Mouse (Mus musculus) limb, embryonic 14.5 days (tissue): ENCODE data around the gene Eif4e3. TPM values are rescaled to one million over a fixed set of nuclear protein-coding genes. Genes with fewer than 3 reads are reported as not detected.

Experiments used
- ATAC-seq: fragments of 200-750 bp; cut with Nextera tagmentation; 2 replicates; pipeline ENCODE4 v1.8.0; 2017; ENCODE audit warnings: low read depth, moderate number of reproducible peaks, moderate TSS enrichment; ENCODE audit not compliant: low FRiP score
- DNase-seq: peaks from one replicate; pipeline ENCODE4 v3.0.0-alpha.2; 2015; ENCODE audit warnings: low spot score
- H3K27ac ChIP-seq: fragments of 300-500 bp; sonication (generic); replicated peaks from 2 replicates; pipeline ENCODE4 v1.5.1; 2014; ENCODE audit warnings: low read depth, mild to moderate bottlenecking, low read length, moderate library complexity, mixed read lengths
- H3K27me3 ChIP-seq: fragments of 300-500 bp; sonication (generic); 2 replicates; pipeline ENCODE4 v1.6.1; 2014; ENCODE audit warnings: low read length, mixed read lengths; ENCODE audit not compliant: control insufficient read depth, insufficient read depth
- H3K36me3 ChIP-seq: fragments of 300-500 bp; sonication (generic); 2 replicates; pipeline ENCODE4 v1.6.1; 2014; ENCODE audit warnings: mild to moderate bottlenecking, low read length, moderate library complexity, mixed read lengths; ENCODE audit not compliant: control insufficient read depth, insufficient read depth
- H3K4me1 ChIP-seq: fragments of 300-500 bp; sonication (generic); 2 replicates; pipeline ENCODE4 v1.6.1; 2014; ENCODE audit warnings: antibody characterized with exemption, low read length, mixed read lengths; ENCODE audit not compliant: control insufficient read depth, insufficient read depth
- H3K4me2 ChIP-seq: fragments of 300-500 bp; sonication (generic); replicated peaks from 2 replicates; pipeline ENCODE4 v1.6.1; 2014; ENCODE audit warnings: low read depth, mild to moderate bottlenecking, low read length, moderate library complexity; ENCODE audit not compliant: severe bottlenecking
- H3K4me3 ChIP-seq: fragments of 300-500 bp; sonication (generic); replicated peaks from 2 replicates; pipeline ENCODE4 v1.5.1; 2014; ENCODE audit warnings: low read length
- H3K9ac ChIP-seq: fragments of 300-500 bp; sonication (generic); 2 replicates; pipeline ENCODE4 v1.6.1; 2014; ENCODE audit warnings: mild to moderate bottlenecking, low read depth, low read length, moderate library complexity; ENCODE audit not compliant: severe bottlenecking
- H3K9me3 ChIP-seq: fragments of 300-500 bp; sonication (generic); 2 replicates; pipeline ENCODE4 v1.6.1; 2016; ENCODE audit warnings: low read length; ENCODE audit not compliant: control insufficient read depth
- POLR2A ChIP-seq: fragments of 200-500 bp; IDR thresholded peaks from 2 replicates; pipeline ENCODE4 v1.8.0; 2012; ENCODE audit warnings: inconsistent platforms, mild to moderate bottlenecking, moderate library complexity, borderline replicate concordance; ENCODE audit not compliant: insufficient read depth, insufficient read length; ENCODE audit errors: extremely low read depth
- WGBS: fragments of 180-500 bp; shearing (Covaris S2); extraction: QIAGEN DNeasy Blood & Tissue Kit; methylation state at CpG from one replicate; pipeline ENCODE4 v1.1.7; 2014; 5-methylcytosine and 5-hydroxymethylcytosine counted together
- polyA plus RNA-seq, 2 experiments: library from polyadenylated mRNA; depleted of rRNA in 1 of 2; stranded (reverse) in 1 of 2; unstranded in 1 of 2; fragments of >200 nt; fragmentation: Nextera tagmentation in 1 of 2; extraction: Ambion mirVana in 1 of 2; gene quantifications; 2 replicates each; pipeline versions ENCODE4 v1.2.1 to v1.2.3; 2012 to 2014

Gene Eif4e3
- polyA plus RNA-seq, 2 experiments, result 14.6 to 19.8 TPM

DNA sequence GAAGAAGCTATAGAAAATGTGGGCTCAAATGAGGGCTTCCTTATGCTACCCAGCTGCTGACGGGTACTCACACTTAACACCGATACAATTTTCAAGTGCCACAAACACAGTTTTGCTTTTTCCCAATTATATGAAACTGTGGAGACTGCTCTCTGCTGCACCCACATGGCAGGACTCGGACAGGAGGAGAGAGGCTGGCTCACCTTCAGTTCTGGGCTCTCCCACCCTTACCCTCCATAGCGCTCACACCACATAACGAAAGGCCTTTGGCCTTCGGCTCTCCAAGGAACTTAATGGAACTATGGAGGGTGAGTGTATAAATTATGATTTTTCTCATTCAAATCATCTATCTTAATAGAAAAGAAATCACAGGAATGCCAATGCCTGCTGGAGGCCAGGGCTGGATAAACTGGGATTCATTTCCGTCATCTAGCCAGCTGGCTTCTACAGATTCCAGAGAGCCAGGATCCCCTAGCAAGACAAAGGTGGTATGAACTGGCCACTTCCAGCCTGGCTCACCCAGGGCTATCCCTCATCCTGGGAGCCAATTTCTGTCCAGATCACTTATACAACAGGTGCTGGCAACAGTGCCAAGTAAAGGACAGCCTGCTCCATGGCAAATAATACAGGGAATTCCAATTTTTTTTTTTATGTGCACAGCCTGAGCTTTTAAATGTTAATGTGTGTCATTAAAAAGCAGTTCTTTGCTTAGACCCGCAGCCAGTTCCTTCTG lies 36.7 kb downstream of the Eif4e3 start:
- no peak overlapping the region for H3K4me2 ChIP-seq
- TF ChIP-seq POLR2A, result no peak
- no peak overlapping the region for H3K27ac ChIP-seq
- H3K9ac ChIP-seq, result no peak overlapping the region
- peak; percentile 26 for DNase-seq
- no peaks in the 10 kb centered on the region for H3K9me3 ChIP-seq
- WGBS, result 74% methylated on average over 8 of the region's 8 CpGs
- no peak for ATAC-seq
- no peak overlapping the region for H3K4me3 ChIP-seq
- H3K4me1 ChIP-seq, result peaks cover 12% of the 10 kb centered on the region
- no peaks in the 10 kb centered on the region for H3K27me3 ChIP-seq
- peaks cover 24% of the 10 kb centered on the region for H3K36me3 ChIP-seq

DNA sequence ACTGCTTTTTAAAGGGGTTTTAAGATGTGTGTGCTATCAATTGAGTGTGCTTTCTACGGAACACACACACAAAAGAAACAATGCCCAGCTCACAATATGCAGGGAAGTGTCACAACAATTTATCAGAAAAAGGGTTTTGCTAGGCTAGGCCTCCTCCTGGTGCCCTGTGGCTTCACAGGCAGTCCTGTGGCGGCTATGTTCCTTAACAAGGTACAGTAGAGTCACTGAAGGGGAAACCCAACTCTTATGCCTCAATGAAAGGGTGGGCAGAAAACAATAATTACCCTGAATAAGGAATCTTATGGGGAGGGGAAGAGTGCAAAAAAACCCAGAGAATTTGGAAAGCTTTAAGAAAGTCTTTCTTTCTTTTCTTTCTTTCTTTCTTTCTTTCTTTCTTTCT lies 40.2 kb downstream of the Eif4e3 start:
- peaks cover 16% of the 10 kb centered on the region for H3K36me3 ChIP-seq
- 85% methylated on average over 2 of the region's 2 CpGs for WGBS
- no peak overlapping the region for H3K27ac ChIP-seq
- no peak overlapping the region for H3K9ac ChIP-seq
- DNase-seq (no peak), ATAC-seq (no peak)
- H3K27me3 ChIP-seq, result no peaks in the 10 kb centered on the region
- no peak overlapping the region for H3K4me2 ChIP-seq
- no peak for TF ChIP-seq POLR2A
- no peaks in the 10 kb centered on the region for H3K9me3 ChIP-seq
- H3K4me1 ChIP-seq, result peaks cover 22% of the 10 kb centered on the region
- no peak overlapping the region for H3K4me3 ChIP-seq

DNA sequence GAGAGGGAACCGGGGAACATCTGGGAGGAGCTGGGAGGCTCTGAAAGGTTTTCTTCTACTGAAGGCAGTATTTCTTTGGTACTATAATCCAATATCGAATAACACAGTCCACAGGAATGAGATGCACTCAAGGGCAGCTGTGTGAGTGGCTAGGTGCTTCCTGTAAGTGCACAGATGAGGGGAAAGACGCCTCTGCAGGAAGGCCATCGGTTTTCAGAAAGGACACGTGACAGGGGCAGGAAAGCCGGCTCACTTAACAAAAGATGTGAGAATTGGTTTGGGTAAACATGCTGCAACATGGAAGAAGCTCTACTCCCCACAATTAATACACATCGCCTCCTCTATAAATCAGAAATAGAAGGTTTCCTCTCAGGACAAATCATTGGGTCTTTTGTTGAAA lies 40.8 kb downstream of the Eif4e3 start:
- Histone ChIP-seq H3K4me2 (no peak overlapping the region), H3K36me3 (peaks cover 16% of the 10 kb centered on the region), H3K27ac (no peak overlapping the region), H3K27me3 (no peaks in the 10 kb centered on the region), H3K4me3 (no peak overlapping the region), H3K9ac (no peak overlapping the region), H3K9me3 (no peaks in the 10 kb centered on the region), H3K4me1 (peaks cover 26% of the 10 kb centered on the region)
- no peak for DNase-seq
- WGBS, result 46% methylated on average over 7 of the region's 7 CpGs
- no peak for ATAC-seq
- TF ChIP-seq POLR2A, result no peak

DNA sequence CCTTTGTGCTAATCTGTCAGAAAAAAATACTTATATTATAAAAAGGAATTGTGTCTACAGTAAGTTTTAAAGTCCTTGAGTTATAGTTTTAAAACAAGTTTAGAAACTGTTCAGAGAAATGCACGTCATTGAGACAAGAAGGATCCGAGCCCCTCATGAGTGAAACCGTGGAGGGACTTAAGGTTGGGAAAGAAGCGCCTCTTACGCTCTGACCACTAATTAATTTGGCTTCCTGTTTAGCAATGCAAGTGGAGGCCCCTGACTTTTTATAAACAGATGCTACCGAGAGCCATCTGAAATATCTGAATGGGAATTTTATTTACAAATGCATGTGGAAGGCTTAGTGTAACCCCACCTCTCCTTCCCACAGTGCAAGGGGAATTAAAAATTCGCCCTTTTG lies 41.3 kb downstream of the Eif4e3 start:
- Histone ChIP-seq H3K27me3 (no peaks in the 10 kb centered on the region), H3K36me3 (peaks cover 16% of the 10 kb centered on the region), H3K4me3 (no peak overlapping the region), H3K4me1 (peaks cover 26% of the 10 kb centered on the region), H3K9ac (no peak overlapping the region), H3K27ac (no peak overlapping the region), H3K4me2 (no peak overlapping the region), H3K9me3 (no peaks in the 10 kb centered on the region)
- 61% methylated on average over 7 of the region's 7 CpGs for WGBS
- no peak for ATAC-seq
- DNase-seq, result no peak
- TF ChIP-seq POLR2A, result no peak

DNA sequence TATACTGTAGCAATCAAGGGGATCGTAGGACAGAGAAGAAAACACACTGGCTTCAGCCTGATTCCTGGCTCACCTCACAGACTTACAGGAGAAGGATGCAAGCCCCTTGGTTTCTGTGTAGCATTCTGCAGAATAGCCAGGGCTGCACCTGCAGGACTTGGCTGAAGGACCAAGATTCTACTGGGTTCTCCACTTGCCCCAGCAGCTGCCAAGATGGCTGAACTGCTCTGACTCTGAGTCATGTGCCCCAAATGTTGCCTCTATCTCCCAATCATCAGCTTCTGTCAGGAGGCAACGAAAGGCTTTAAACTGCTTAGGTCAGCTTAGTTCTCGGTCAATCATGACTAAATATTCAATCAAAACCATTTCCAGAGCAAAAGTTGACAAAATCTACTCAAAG lies 42.0 kb downstream of the Eif4e3 start:
- DNase-seq, result no peak
- Histone ChIP-seq H3K4me1 (peaks cover 32% of the 10 kb centered on the region), H3K27ac (no peak overlapping the region), H3K36me3 (peaks cover 16% of the 10 kb centered on the region), H3K9ac (no peak overlapping the region), H3K27me3 (no peaks in the 10 kb centered on the region), H3K4me3 (no peak overlapping the region), H3K4me2 (no peak overlapping the region), H3K9me3 (no peaks in the 10 kb centered on the region)
- WGBS, result 90% methylated on average over 3 of the region's 3 CpGs
- no peak for TF ChIP-seq POLR2A
- no peak for ATAC-seq
